Mouse (Mus musculus): Measurements from ENCODE around the gene Trim56.
"Not testable (repeated sequence)": the region's sequence is repeated elsewhere in the genome, so short reads cannot be mapped to it uniquely, and the experiment has no call there.

Gene Trim56

DNA sequence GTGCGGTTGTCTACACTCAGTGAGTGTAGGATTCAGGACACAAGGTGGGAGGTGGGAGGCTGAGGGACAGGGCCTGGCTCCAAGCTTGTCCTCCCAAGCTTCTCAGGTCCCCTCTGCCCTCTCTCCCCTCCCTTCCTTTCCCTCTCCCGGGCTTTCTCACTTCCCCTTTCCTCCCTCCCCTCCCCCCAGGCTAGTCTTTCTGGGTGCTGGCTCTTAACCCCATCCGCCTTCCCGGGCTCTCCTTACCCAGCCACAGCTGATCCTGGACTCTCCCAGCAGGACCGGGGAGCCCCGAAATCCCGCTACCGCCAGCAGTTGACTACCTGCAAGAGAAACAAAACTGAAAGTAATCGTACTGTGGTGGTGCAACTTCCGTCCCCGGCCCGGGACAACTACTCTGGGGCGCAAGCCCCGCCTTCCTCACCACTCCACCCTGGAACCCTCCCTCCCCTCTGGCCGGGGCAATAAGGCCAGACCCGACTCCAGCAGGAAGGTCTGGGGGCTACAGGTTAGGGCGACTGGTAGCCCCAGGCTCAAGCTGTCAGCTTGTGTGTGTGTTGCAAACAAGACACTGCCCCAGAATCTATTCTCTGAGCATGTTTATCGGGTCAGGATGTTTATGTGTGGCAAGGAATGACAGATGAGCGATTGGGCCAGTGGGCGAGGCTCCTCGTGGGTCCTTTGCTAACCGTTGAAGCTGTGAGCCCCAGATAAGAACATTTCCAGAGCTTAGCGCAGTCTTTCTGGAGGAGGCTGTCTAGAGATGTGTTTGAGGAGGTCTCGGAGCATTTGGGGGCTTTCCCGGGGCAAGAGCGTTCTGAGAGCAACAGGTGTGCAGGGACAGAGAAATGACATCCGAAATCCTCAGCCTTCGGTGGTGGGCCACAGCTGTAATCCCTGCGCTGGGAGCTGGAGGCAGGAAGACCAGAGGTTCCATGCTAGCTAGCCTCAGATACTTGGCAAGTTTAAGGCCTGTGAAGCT lies at the start of gene Trim56:
Trim56 (minus strand) TSS at position 344 of the 982 bp plus-strand sequence.
- peak; percentile 85 for DNase-seq

DNA sequence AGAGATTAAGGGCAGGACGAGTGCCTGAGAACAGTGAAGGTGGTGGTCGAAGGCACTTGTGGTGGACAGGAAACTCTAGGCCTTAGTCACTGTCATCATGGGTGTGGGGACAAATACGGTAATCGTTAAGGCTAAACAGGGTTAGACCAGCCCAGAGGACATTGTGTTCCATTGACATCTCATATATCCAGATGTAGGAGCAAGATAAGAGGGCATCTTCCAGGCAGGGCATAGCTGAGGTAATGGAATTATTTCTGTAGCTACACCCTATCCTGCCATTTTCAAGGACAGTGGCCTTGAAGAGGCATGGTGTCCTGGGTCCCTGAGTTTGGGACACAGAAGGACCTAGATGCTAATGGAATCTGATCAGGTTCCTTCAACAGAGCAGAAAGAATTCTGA lies 45.8 kb upstream of the Trim56 start:
- no peak for DNase-seq

DNA sequence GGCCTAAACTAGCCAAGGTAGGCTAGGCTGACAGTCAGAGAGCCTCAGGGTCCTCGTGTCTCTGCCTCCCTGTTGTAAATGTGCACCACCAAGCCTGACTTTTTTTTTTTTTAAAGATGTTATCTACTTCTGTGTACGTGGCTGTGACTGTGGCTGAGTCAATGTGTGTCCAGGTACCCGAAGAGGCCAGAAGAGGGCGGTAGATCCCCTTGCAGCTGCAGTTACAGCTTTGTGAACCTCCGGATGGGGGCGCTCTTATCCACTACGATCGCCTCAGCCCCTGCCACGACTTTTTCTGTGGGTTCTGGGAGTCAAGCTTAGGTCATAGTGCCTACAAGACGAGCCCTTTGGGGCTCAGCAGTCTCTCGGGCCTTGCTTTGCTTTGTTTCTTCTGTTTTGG lies 43.5 kb upstream of the Trim56 start:
- peak; percentile 94 for DNase-seq

DNA sequence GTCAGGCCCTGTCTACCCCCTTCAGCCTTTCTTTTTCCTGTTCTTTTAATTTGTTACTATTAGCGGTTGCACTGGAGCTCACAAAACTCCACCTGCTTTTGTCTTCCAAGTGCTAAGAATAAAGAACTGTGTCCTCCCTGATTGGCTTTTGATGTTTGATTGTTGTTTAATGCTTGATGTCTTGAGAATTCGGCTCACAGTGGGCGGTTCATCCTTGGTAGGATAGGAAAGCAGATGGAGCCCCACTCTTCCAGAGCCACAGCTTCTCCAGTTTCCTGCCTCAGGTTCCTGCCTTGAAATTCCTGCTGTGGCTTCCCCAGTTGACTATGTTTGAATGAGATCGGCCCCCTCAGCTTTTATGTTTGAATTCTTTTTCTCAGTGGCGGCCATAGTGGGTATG lies 37.3 kb upstream of the Trim56 start:
- DNase-seq, result no peak

DNA sequence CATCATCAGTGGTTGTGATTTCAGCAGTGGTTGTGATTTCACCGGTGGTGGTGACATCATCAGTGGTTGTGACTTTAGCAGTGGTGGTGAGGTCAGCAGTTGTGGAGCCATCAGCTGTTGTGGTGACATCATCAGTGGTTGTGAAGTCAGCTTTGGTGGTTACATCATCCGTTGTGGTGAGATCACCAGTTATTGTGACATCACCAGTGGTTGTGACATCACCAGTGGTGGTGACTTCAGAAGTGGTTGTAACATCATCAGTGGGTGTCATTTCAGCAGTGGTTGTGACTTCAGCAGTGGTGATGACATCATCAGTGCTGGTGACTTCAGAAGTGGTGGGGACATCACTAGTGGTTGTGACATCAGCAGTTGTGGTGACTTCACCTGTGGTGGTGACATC lies 36.6 kb upstream of the Trim56 start:
- DNase-seq, result no peak

DNA sequence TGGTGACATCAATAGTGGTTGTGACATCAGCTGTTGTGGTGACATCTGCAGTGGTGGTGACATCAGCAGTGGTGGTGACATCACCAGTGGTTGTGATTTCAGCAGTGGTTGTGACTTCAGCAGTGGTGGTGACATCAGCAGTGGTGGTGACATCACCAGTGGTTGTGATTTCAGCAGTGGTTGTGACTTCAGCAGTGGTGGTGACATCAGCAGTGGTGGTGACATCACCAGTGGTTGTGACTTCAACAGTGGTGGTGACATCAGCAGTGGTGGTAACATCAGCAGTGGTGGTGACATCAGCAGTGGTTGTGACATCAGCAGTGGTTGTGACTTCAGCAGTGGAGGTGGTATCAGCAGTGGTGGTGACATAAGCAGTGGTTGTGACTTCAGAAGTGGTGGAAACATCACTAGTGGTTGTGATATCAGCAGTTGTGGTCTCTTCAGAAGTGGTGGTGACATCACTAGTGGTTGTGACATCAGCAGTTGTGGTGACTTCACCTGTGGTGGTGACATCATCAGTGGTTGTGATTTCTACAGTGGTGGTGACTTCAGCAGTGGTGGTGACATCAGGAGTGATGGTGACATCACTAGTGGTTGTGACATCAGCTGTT lies 33.4 kb upstream of the Trim56 start, which contains the start of gene Muc3:
Muc3 (minus strand) TSS at position 51 of the 611 bp plus-strand sequence.
- not testable (repeated sequence) for DNase-seq

DNA sequence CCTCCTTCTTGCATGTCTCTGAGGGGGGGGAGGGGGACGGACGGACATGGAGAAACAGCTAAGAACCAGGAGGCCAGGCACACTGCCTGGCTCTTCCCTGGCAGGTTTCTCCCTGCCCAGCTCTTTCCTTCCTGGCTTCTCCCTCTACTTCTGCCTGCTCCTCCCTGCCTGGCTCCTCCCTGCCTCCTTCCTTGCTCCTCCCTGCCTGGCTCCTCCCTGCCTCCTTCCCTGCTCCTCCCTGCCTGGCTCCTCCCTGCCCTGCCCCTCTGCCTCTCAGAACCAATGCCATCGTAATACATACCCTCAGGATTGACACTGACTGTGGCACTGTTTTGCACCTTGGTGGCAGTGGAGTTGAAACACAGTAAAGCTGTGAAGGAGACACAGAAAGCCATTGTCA lies 24.8 kb upstream of the Trim56 start:
- DNase-seq, result no peak

DNA sequence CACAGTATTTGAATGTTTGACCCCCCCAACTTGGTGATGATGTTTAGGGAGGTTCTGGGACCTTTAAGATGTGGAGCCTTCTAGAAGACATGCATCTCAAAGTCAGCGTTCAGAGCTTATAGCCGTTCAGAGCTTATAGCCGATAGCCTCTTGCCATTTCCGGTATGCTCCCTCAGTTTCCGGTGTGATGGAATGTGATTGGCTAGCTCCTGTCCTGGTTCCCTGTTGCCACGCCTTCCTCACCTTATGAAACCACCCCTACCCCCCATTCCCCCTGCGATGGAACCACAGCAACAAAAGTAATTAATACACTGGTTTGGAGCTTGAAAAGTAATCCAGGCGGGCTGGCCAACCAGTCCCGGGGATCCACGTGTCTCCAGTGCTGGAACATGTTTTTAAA lies 23.0 kb upstream of the Trim56 start:
- DNase-seq, result no peak

DNA sequence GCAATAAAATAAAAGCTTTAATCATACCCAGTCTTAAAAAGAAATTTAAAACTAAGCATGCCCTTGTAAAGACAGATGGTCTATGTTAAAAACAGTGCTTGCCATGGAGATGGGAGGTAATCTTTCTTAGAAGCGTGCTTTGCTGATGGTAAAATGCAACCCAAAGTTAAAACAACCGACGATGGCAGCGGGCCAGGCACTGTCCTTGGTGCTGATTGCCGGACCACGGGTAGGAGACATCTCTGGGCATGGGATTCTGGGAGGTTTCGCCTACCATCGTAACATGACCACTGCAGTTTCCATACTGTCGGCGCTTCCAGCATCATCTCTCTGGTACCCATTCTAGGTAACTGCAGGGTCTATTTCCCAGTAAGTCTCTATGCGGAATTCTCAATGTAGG lies 18.9 kb upstream of the Trim56 start:
- no peak for DNase-seq

DNA sequence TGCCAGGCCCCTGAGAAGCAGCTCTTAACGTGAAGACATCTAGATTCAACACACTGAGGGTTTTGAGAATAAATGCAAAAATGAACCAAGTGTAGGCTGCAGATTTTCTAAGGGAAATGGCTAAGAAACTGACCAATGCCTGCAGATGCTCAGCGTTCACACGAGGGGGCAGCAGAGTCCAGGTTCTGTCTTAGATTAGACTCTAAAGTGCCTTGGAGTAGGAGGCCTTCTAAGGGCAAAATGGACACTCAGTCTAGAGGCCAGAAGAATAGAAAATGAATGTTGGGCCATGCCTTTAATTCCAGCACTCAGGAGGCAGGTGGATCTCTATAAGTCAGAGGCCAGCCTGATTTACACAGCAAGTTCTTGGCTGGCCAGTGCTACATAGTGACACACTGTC lies 15.5 kb upstream of the Trim56 start:
- DNase-seq, result peak; percentile 79

DNA sequence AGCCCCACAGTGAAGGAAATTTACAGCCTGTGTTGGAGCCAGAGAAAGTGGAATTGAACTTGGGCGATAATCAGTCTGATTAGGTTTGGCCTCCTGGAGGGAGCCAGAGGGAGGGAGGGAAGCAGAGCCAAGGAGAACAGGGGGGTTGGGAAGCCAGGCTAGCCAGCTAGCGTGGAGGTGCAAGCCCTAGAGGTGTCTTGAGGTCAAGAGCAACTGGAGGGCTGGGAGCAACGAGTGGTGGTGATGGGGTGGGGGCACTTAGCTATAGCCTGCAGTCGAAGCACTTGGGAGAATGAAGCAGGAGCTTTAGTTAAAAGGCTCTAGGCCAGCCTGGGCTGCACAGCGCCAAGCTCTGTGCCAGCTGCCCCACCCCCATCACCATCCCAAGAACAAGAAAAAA lies 13.3 kb upstream of the Trim56 start:
- DNase-seq, result no peak

DNA sequence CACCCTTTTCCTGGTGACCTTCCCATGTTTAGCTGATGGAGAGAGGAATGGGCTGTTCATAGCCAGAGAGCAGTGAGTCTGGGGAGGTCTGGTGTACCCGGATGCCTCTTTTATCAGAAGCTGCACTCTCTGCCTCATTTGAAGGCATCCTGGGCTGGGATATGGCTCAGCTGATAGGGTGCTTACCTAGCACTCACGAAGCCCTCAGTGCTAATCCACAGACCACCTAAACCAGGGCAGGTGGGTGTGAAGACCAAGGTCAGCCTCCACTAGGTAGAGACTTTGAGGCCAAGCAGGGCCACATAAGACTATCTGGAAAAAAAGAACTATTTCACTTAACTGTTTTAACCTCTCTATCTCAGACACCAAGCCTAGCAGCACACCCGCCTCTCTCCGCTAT lies 7.5 kb upstream of the Trim56 start:
- DNase-seq, result no peak

DNA sequence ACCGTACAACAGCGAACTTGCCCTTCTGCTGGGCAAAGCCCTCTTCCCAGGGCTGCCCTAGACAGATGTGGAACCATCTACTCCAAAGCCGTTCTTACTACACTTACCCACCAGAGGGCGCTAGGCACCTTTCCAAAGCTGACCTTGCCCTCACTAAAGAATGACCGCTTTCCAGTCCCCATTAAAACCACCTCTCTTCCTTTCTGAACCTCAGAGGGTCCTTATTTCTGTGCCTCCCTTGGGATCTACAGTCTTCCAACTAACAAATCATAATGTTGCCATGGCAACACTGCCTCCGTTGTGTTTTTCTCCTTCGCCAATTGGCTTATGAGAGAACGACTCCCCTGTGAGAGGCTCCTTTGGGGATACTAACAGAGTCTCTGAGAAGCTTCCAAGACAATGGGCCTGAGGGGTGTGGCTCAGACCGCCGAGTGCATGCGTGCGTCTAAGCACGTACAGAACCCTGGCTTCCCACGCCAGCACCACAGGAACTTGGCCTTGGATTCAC lies 6.7 kb upstream of the Trim56 start:
- DNase-seq, result peak; percentile 81

DNA sequence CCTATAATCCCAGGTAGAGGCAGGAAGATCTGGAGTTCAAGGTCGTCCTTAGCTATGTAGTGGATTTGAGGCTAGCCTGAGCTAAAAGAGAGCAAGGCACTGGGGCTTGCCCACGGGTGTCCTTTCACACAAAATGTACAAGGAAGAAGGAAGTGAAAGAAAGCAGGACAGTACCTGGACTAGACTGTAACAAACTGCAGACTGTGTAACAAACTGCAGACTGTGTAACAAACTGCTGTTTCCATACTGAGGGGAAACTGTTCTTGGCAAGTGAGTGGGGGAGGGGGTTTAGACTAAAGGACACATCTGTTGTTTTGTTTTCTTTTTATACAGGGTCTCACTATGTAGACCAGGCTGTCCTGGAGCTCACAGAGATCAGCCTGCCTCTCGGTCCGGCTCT lies 5.3 kb upstream of the Trim56 start:
- DNase-seq, result no peak

DNA sequence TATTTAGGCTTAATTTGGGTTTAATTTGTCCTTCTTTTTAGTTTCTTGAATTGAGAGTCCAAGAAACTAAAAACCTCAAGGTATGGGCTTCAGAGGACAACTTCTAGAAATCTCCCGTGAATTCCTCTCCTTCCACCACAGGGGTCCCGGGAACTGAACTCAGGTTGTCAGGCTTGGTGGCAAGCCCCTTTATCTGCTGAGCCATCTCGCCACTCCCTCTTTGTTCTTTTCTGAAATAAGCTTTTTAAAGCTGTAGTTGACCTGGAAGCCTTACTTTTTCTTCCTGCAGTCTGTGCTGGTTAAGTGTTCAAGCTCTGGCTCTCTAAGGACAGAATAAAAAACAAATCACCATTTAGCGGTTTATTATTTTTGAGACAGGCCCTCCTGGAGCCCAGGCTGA lies 2.9 kb upstream of the Trim56 start:
- no peak for DNase-seq

DNA sequence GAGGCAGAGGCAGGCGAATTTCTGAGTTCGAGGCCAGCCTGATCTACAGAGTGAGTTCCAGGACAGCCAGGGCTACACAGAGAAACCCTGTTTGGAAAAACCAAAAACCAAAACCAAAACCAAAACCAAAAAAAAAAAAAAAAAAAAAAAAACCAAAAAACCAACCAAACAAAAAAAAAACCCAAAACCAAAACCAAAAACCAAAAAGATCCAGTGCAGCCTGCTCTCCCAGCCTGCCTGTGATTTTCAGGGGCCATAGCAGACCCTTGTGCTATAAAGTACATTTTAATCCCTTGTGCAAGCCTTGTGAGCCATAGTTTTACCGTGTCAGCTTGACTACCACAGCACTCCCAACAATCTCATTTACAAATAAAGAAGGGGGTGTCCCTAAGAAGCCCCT lies 2.0 kb upstream of the Trim56 start:
- not testable (repeated sequence) for DNase-seq

DNA sequence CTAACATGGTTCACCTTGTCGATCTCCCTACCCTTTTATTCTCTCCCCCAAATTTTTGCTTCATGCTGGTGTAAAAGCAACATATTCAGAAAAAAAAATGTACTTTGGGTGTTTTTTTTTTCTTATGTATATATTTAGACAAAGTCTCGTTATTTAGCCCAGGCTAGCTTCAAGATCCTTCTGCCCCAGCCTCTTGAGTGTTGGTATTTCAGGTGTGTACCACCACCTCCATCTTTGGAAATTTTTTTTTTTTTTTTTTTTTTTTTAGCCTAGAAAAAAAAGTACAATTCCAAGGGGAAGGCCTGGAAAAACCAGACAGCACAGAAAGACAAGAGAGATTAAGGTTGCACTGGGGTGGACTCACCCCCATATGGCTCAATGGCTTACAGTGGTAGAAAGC lies 978 bp upstream of the Trim56 start:
- no peak for DNase-seq

DNA sequence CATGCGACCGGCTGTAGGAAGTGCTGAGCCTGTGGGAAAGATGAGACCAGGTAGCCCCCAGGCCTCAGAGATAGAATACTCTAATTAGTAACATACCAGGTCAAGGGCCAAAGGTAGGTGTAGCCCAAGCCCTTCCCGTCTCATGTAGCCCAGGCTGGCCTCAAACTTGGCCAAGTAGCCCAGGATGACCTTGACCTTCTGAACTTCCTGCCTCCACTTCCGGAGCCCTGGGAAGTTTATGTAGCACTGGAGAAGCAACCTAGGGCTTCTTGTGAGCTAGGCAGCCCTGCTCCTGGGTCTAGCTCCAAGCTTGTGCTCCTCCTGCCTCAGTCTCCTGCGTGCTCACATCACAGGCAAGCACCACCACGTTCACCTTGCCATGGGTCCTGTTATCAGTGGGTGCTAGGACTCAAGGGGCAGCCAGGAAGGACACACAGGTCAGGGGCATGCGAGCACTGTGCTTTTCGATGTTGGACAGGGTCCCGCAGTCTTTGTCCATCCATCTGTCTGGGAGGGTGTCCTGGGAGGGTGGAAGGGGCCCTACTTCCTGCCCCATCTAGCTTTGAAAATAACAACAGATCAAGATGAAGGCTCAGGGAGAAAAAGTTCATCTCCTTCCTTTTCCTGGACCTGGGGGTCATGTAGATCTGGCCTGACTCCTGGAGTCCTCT lies 983 bp downstream of the Trim56 start:
- no peak for DNase-seq

DNA sequence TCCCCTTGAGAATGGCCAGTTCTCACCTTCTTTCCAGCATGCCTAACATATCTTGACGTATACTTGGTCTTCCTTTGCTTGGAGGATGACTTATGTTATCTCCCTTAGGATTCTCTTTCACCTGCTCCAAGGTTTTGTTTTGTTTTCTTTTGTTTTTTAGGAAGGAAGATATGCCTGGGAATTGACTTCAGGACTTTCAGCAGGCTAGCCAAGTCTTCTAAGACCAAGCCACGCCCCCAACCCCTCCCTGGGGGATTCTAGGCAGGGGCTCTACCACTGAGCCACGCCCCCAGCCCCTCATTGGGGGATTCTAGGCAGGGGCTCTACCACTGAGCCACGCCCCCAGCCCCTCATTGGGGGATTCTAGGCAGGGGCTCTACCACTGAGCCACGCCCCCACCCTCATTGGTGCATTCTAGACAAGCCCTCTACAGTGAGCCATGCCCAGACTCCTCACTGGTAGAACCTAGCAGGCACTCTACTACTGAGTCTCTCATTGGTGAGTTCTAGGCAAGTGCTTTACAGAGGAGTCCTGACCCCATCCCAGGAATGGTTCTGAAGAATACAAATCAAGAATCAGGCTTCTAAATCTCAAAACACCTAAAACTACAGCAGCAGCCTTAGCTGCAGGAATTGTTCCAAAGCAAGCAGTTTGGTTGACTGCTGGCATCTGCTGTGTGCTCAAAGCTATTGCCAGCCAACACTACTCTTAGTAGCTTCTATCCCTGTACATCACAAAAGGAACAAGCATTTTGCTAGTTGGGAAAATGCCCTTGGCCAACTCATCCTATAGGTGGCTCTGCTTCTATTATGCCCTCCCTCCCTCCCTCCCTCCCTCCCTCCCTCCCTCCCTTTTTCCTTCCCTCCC lies 4.2 kb downstream of the Trim56 start:
- no peak for DNase-seq

DNA sequence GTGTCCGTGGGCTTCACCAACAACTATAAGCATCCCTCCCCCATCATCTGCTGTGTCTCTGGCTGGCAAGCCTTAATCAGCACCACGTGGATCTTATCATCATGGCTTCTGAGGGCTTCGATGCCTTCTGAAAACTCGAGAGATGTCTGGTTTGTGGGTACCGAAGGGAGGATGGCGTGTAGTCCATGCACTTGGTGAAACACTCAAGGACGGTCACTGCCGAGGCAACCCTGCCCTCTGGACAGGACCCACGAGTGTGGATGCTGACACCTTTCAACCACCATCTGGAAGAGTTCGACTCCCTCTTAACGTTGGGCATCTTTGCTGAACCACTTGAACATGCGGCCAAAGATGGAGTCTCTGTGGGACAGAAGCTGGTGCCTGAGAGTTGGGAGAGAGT lies 5.1 kb downstream of the Trim56 start:
- DNase-seq, result no peak

DNA sequence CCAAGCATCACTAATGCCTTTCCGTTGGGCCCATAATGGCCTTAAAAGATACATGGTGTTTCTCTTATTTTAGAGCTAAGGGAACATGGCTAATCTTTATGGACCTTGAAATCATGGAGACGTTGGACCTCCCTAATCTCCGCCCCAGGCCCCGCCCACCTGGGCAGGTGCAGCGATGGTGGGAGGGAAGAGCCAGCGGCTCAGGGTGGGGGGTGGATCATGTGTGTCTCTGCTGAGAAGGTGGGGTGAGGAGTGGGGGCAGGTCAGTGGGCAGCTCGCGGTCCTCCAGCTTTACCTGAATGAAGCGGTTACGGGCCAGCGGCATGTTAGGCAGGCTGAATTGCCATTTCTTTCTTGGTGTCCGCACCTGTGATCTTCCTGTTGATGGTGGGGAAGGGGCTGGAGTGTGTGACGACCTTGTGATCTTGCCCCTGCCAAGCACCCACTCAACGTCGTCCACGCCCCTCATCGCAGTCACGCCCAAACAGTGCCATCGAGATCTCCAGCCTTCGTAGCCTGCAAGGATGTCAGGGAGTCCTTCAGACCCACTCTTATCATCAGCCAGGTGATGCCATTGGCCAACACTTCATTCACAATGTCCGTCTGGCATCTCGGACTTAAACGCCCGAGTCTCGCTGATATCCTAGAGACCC lies 5.9 kb downstream of the Trim56 start:
- DNase-seq, result peak; percentile 31

DNA sequence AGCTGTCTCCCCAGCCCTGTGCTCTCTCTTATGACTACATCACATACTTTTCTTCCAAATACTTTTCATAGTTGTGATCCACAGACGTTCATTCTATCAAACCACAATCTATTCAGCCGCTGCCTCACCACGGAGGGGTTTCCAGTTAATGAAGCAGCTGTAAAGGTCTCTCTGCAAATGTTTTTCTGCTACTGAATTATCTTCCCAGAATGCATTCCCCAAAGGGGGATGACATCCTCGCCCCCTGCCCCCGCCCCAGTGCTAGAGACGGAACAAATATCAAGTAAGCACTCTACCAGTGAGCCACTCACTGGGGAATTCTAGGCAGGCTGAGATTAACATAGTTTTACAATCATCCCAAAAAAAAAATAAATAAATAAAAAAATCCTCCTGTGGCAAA lies 7.9 kb downstream of the Trim56 start:
- no peak for DNase-seq

All from thymus, postnatal 4 days (tissue).